Mouse (Mus musculus) hindbrain, postnatal 0 days (tissue): Measurements from ENCODE around the gene Tex19.2. TPM values are rescaled to one million over a fixed set of nuclear protein-coding genes. Genes with fewer than 3 reads are reported as not detected.
"Not testable (repeated sequence)": the region's sequence is repeated elsewhere in the genome, so short reads cannot be mapped to it uniquely, and the experiment has no call there.

Experiments used
- ATAC-seq: fragments of 200-750 bp; cut with Nextera tagmentation; 2 replicates; pipeline ENCODE4 v1.8.0; 2017; ENCODE audit warnings: mild to moderate bottlenecking, moderate TSS enrichment, moderate library complexity
- DNase-seq: peaks from one replicate; pipeline ENCODE4 v3.0.0-alpha.2; 2015; ENCODE audit warnings: low spot score
- H3K27ac ChIP-seq: fragments of 300-500 bp; sonication (generic); 2 replicates; pipeline ENCODE4 v1.5.1; 2014; ENCODE audit warnings: mild to moderate bottlenecking
- H3K27me3 ChIP-seq: fragments of 300-500 bp; sonication (generic); 2 replicates; pipeline ENCODE4 v1.6.1; 2014; ENCODE audit warnings: low read length, mixed read lengths; ENCODE audit not compliant: insufficient read depth
- H3K36me3 ChIP-seq: fragments of 300-500 bp; sonication (generic); 2 replicates; pipeline ENCODE4 v1.6.1; 2014; ENCODE audit warnings: low read length, mixed read lengths; ENCODE audit not compliant: insufficient read depth
- H3K4me1 ChIP-seq: fragments of 300-500 bp; sonication (generic); 2 replicates; pipeline ENCODE4 v1.6.1; 2014; ENCODE audit warnings: antibody characterized with exemption, low read length, mixed read lengths; ENCODE audit not compliant: insufficient read depth
- H3K4me2 ChIP-seq: fragments of 300-500 bp; sonication (generic); 2 replicates; pipeline ENCODE4 v1.6.1; 2014; ENCODE audit warnings: low read depth, mild to moderate bottlenecking, low read length, moderate library complexity, mixed read lengths
- H3K4me3 ChIP-seq: fragments of 300-500 bp; sonication (generic); 2 replicates; pipeline ENCODE4 v1.5.1; 2014; ENCODE audit warnings: low read length
- H3K9ac ChIP-seq: fragments of 300-500 bp; sonication (generic); replicated peaks from 2 replicates; pipeline ENCODE4 v1.6.1; 2014; ENCODE audit warnings: mild to moderate bottlenecking, low read length, moderate library complexity, mixed read lengths
- H3K9me3 ChIP-seq: fragments of 300-500 bp; sonication (generic); 2 replicates; pipeline ENCODE4 v1.6.1; 2016; ENCODE audit warnings: low read length, mixed read lengths
- CTCF ChIP-seq: IDR thresholded peaks from 2 replicates; pipeline ENCODE4 v1.5.1; 2016; ENCODE audit warnings: antibody characterized with exemption, control low read depth, low read depth
- WGBS: fragments of 180-500 bp; shearing (Covaris S2); extraction: QIAGEN DNeasy Blood & Tissue Kit; methylation state at CpG from one replicate; pipeline ENCODE4 v1.1.7; 2014; 5-methylcytosine and 5-hydroxymethylcytosine counted together
- polyA plus RNA-seq: library from polyadenylated mRNA; unstranded; fragments of >200 nt; fragmentation: Nextera tagmentation; extraction: Ambion mirVana; gene quantifications from 2 replicates; pipeline ENCODE4 v1.2.1, GENCODE M21; 2015
- total RNA-seq: library from RNA; depleted of rRNA; stranded (reverse); fragments of >200 nt; gene quantifications from 2 replicates; pipeline ENCODE4 v1.2.3, GENCODE M21; 2014

Tex19.2 gene
- total and polyA plus RNA-seq, 2 experiments from 2014 or later, result not detected

DNA sequence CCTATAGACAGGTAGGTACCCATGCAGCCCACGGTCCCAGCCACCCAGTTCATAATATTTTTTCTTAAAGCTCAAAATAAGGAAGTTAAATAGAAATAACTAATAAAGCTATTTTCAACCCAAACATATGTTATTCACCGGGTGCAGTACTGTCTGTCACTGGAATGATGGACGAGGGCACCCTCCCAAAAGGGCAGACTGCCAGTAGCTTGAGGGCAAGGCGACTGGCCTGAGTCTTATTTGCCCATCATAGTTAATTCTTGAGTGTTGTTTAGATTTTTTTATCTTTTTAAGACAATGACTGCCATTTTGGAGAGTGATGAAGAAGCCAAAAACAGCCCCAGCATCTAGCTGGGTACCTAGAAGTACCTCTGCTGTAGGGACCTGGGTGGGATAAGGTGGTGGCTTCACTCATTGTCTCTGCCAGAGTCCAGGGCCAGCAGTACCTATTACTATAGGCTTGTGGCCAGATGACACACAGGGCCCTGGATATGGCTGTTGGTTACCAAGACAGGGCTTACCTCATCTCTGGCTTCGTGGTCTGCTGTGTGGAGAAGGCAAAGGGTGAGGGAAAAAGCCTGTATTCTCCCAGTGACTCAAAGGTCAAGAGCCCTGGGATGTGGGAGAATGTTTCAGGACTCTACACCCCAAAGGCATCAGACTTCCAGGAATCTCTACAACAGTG, 6.2 kb downstream of the Tex19.2 start:
- Histone ChIP-seq H3K4me2 (no peak overlapping the region), H3K4me3 (no peak overlapping the region), H3K36me3 (no peaks in the 10 kb centered on the region), H3K9me3 (no peaks in the 10 kb centered on the region), H3K27me3 (no peaks in the 10 kb centered on the region), H3K27ac (no peak overlapping the region), H3K9ac (no peak overlapping the region), H3K4me1 (0 out of 2 replicates have a peak, but pooled peaks cover 5% of the 10 kb centered on the region)
- TF ChIP-seq CTCF, result no peak
- 52% methylated on average over 5 of the region's 5 CpGs for WGBS
- ATAC-seq (no peak), DNase-seq (peak; percentile 32)

- no peaks in the 10 kb centered on the region for H3K36me3 ChIP-seq
- no peak overlapping the region for H3K4me2 ChIP-seq
- WGBS, result 53% methylated on average over 1 of the region's 1 CpGs
- DNase-seq (no peak), ATAC-seq (no peak)
- TF ChIP-seq CTCF, result no peak
- H3K9me3 ChIP-seq, result no peaks in the 10 kb centered on the region
- H3K27me3 ChIP-seq, result no peaks in the 10 kb centered on the region
- no peak overlapping the region for H3K9ac ChIP-seq
- H3K4me1 ChIP-seq, result 0 out of 2 replicates have a peak, but pooled peaks cover 5% of the 10 kb centered on the region
- H3K4me3 ChIP-seq, result no peak overlapping the region
- H3K27ac ChIP-seq, result no peak overlapping the region
Observed at GRCm38 (mm10) chr11:121111601-121112000, 6.9 kb downstream of the Tex19.2 start.

DNA sequence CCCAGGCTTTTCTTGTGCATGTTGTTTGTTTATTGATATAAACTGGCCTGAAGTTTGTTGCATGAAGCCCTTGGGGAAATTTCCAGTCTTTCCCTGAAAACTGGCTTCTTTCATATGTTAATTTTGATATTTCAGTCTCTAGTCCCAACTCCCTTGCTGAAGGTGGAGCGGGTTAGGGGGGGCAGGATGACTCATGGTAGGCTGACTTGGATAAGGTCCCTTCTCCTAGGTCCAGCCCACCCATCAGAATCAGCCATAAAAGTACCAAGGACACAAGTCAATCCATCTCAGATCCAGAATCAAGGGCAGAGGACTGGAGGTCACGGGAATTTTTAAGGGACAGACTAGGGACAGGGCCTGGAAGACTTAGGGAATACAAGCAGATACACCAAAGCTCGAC, 7.4 kb downstream of the Tex19.2 start:
- Histone ChIP-seq H3K4me1 (0 out of 2 replicates have a peak, but pooled peaks cover 5% of the 10 kb centered on the region), H3K27me3 (no peaks in the 10 kb centered on the region), H3K27ac (no peak overlapping the region), H3K4me3 (no peak overlapping the region), H3K9ac (no peak overlapping the region), H3K36me3 (no peaks in the 10 kb centered on the region), H3K9me3 (no peaks in the 10 kb centered on the region), H3K4me2 (no peak overlapping the region)
- WGBS, result 76% methylated on average over 3 of the region's 3 CpGs
- no peak for DNase-seq
- no peak for TF ChIP-seq CTCF
- ATAC-seq, result no peak

DNA sequence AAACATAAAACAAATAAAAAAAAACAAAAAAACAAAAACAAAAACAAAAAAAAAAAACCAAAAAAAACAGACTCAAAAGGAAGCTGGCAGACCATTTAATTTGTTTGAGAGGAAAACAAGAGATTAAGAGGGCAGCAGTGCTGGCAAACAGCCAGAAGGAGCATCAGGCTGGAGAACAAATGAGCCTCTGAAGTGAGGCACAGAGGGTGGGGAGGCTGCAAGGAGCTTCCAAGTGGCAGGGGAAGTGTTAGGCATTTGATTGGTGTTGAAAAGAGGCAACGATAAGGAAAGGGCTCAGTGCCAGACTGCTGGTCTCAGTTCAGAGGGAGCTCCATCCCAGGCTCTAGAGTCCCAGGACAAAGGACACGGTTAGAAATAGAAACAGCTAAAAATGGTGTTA, 8.5 kb downstream of the Tex19.2 start:
- 6% methylated on average over 2 of the region's 2 CpGs for WGBS
- H3K27me3 ChIP-seq, result no peaks in the 10 kb centered on the region
- H3K4me3 ChIP-seq, result no peak overlapping the region
- 0 out of 2 replicates have a peak, but pooled peaks cover 5% of the 10 kb centered on the region for H3K4me1 ChIP-seq
- H3K9me3 ChIP-seq, result no peaks in the 10 kb centered on the region
- H3K27ac ChIP-seq, result no peak overlapping the region
- no peak overlapping the region for H3K4me2 ChIP-seq
- H3K9ac ChIP-seq, result no peak overlapping the region
- 0 out of 2 replicates have a peak, but pooled peaks have one; percentile 15 for ATAC-seq
- no peaks in the 10 kb centered on the region for H3K36me3 ChIP-seq
- TF ChIP-seq CTCF, result no peak
- DNase-seq, result peak; percentile 80

DNA sequence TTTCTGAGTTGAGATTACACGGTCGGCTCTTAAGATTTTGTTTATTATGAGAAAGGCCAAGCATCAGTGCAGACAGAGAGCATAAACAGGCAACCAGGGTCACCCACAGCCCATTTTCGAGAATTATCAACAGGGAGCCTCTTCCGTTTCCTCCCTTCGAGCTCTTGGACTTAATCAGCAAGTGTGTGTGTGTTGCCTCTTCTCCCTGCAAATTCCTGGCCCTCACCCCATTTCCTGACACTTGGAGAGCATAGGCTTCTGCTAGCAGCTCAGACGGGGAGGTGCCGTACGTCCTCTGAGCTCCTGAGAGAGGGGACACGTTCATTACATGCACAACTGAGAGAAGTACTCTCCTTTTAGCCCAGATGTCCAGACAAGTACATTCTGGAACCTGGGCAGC, 10.4 kb downstream of the Tex19.2 start:
- DNase-seq (no peak), ATAC-seq (no peak)
- WGBS, result 57% methylated on average over 9 of the region's 9 CpGs
- no peak overlapping the region for H3K4me3 ChIP-seq
- no peaks in the 10 kb centered on the region for H3K27me3 ChIP-seq
- H3K36me3 ChIP-seq, result no peaks in the 10 kb centered on the region
- H3K4me1 ChIP-seq, result 0 out of 2 replicates have a peak, but pooled peaks cover 5% of the 10 kb centered on the region
- TF ChIP-seq CTCF, result no peak
- no peak overlapping the region for H3K4me2 ChIP-seq
- H3K9ac ChIP-seq, result no peak overlapping the region
- H3K9me3 ChIP-seq, result no peaks in the 10 kb centered on the region
- no peak overlapping the region for H3K27ac ChIP-seq

DNA sequence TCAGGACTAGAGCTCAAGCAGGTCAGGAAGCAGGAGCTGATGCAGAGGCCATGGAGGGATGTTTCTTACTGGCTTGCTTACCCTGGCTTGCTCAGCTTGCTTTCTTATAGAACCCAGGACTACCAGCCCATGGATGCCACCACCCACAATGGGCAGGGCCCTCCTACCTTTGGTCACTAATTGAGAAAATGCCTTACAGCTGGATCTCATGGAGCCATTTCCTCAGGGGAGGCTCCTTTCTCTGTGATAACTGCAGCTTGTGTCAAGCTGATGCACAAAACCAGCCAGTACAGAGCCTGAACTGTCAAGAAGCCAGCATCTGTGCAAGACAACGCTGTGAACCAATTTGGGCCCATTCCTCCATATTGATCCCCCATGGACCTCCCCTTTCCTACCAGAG, 11.2 kb downstream of the Tex19.2 start:
- H3K36me3 ChIP-seq, H3K4me3 ChIP-seq, H3K27ac ChIP-seq, H3K9me3 ChIP-seq, H3K4me1 ChIP-seq, H3K9ac ChIP-seq, H3K4me2 ChIP-seq, H3K27me3 ChIP-seq, ATAC-seq, DNase-seq: not testable (repeated sequence)
- 75% methylated on average over 1 of the region's 1 CpGs for WGBS

DNA sequence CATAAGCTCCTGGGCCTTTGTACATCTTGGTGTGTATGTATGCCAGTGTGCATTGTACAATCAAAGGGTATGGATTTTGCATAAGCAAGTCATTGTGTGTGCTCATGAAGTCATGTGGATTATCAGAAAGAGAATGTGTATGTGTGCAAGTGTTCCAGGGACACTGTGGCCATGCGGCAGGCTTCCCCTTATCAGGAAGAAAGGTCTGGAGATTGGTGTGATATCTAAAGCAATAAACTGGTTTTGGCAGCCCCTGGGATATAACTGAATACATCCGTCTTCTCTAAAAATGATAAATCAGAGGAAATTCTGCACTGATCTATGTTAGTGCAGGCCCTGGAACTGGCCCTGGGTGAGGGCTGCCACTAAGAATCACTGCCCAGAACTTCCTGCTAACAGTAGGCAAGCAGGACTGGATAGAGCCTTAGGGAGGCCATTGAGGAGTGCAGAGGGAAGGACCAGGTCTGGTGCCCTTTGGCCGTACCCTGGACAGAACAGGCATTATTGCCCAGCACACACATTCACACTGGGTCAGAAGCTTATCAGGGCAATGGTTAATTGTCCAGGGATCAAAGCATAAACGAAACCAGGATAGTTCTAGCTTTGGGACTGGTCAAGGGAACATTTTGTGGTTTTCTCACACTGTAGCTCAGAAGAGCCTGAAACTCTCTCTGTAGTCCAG, 17.2 kb downstream of the Tex19.2 start:
- Histone ChIP-seq H3K36me3 (no peaks in the 10 kb centered on the region), H3K27ac (no peak overlapping the region), H3K9me3 (no peaks in the 10 kb centered on the region), H3K27me3 (no peaks in the 10 kb centered on the region), H3K4me1 (no peaks in the 10 kb centered on the region), H3K4me2 (no peak overlapping the region), H3K4me3 (no peak overlapping the region), H3K9ac (no peak overlapping the region)
- DNase-seq, result no peak
- no peak for ATAC-seq
- WGBS, result 89% methylated on average over 4 of the region's 4 CpGs
- no peak for TF ChIP-seq CTCF
